Mouse (Mus musculus): ENCODE results near the gene Borcs6.

GRCm38 (mm10) chr11:69099177-69099914, 39.8 kb downstream of the Borcs6 start:
- TF ChIP-seq POLR2A (IDR thresholded peaks at IDR 0.05; ENCODE audit: insufficient read depth, low read depth, low read length): no peak
- no peak for TF ChIP-seq CTCF (IDR thresholded peaks at IDR 0.05; ENCODE audit: insufficient read depth, low read depth, low read length)

All from olfactory bulb, adult 2 months (tissue).